Mouse (Mus musculus) midbrain, postnatal 0 days (tissue): ENCODE measurements at regions not wholly inside any gene's neighbourhood (a gene's known extent, or its start where the extent isn't known, plus 50 kb on each side); places are given as distances from the start of the nearest gene placed in this dataset.

Experiments used
- ATAC-seq: fragments of 200-750 bp; cut with Nextera tagmentation; 2 replicates; pipeline ENCODE4 v1.8.0; 2017; ENCODE audit warnings: moderate number of reproducible peaks, mild to moderate bottlenecking, moderate TSS enrichment, moderate library complexity; ENCODE audit not compliant: low FRiP score
- DNase-seq: peaks from one replicate; pipeline ENCODE4 v3.0.0-alpha.2; 2015; ENCODE audit warnings: low spot score
- H3K27ac ChIP-seq: fragments of 300-500 bp; sonication (generic); 2 replicates; pipeline ENCODE4 v1.5.1; 2014; ENCODE audit warnings: low read depth, mild to moderate bottlenecking, low read length, mixed read lengths
- H3K27me3 ChIP-seq: fragments of 300-500 bp; sonication (generic); 2 replicates; pipeline ENCODE4 v1.6.1; 2014; ENCODE audit warnings: low read length, control low read depth, mixed read lengths; ENCODE audit not compliant: insufficient read depth
- H3K36me3 ChIP-seq: fragments of 300-500 bp; sonication (generic); 2 replicates; pipeline ENCODE4 v1.6.1; 2014; ENCODE audit warnings: low read length, control low read depth, mixed read lengths; ENCODE audit not compliant: insufficient read depth
- H3K4me1 ChIP-seq: fragments of 300-500 bp; sonication (generic); 2 replicates; pipeline ENCODE4 v1.6.1; 2014; ENCODE audit warnings: mild to moderate bottlenecking, control low read depth, antibody characterized with exemption, low read length, mixed read lengths; ENCODE audit not compliant: insufficient read depth
- H3K4me2 ChIP-seq: fragments of 300-500 bp; sonication (generic); 2 replicates; pipeline ENCODE4 v1.6.1; 2014; ENCODE audit warnings: low read depth, mild to moderate bottlenecking, low read length, mixed read lengths; ENCODE audit not compliant: poor library complexity, severe bottlenecking
- H3K4me3 ChIP-seq: fragments of 300-500 bp; sonication (generic); 2 replicates; pipeline ENCODE4 v1.5.1; 2014; ENCODE audit warnings: low read depth, mild to moderate bottlenecking, low read length, moderate library complexity
- H3K9ac ChIP-seq: fragments of 300-500 bp; sonication (generic); replicated peaks from 2 replicates; pipeline ENCODE4 v1.6.1; 2014; ENCODE audit warnings: mild to moderate bottlenecking, low read length, moderate library complexity, mixed read lengths; ENCODE audit not compliant: poor library complexity, severe bottlenecking
- H3K9me3 ChIP-seq: fragments of 300-500 bp; sonication (generic); 2 replicates; pipeline ENCODE4 v1.6.1; 2016; ENCODE audit warnings: low read length, control low read depth
- CTCF ChIP-seq: IDR thresholded peaks from 2 replicates; pipeline ENCODE4 v1.5.1; 2016; ENCODE audit warnings: antibody characterized with exemption, mild to moderate bottlenecking
- WGBS: fragments of 180-500 bp; shearing (Covaris S2); extraction: QIAGEN DNeasy Blood & Tissue Kit; methylation state at CpG from one replicate; pipeline ENCODE4 v1.1.7; 2014; 5-methylcytosine and 5-hydroxymethylcytosine counted together

- Histone ChIP-seq H3K36me3 (no peaks in the 10 kb centered on the region), H3K9me3 (no peaks in the 10 kb centered on the region), H3K9ac (no peak overlapping the region), H3K4me2 (no peak overlapping the region), H3K27me3 (no peaks in the 10 kb centered on the region; the same call in 1 of the 2 replicates), H3K27ac (no peak overlapping the region), H3K4me3 (no peak overlapping the region), H3K4me1 (no peaks in the 10 kb centered on the region)
- no peak for TF ChIP-seq CTCF
- ATAC-seq: no peak
- WGBS: 44% methylated on average over 6 of the region's 6 CpGs
- peak; percentile 70 for DNase-seq
Measured at GRCm38 (mm10) chr5:133173155-133173723, 630.1 kb upstream of the Auts2 start.

- Histone ChIP-seq H3K4me3 (no peak overlapping the region), H3K4me2 (no peak overlapping the region), H3K9ac (no peak overlapping the region), H3K27ac (no peak overlapping the region), H3K27me3 (no peaks in the 10 kb centered on the region; the same call in 1 of the 2 replicates), H3K4me1 (no peaks in the 10 kb centered on the region), H3K36me3 (no peaks in the 10 kb centered on the region), H3K9me3 (no peaks in the 10 kb centered on the region)
- DNase-seq (no peak), ATAC-seq (no peak)
- 87% methylated on average over 4 of the region's 4 CpGs for WGBS
- no peak for TF ChIP-seq CTCF
Measured at GRCm38 (mm10) chr5:133172686-133173085, 629.5 kb upstream of the Auts2 start.

- no peak overlapping the region for H3K4me2 ChIP-seq
- H3K4me3 ChIP-seq: no peak overlapping the region
- no peak for TF ChIP-seq CTCF
- no peaks in the 10 kb centered on the region for H3K9me3 ChIP-seq
- no peaks in the 10 kb centered on the region for H3K36me3 ChIP-seq
- DNase-seq (no peak), ATAC-seq (no peak)
- no peaks in the 10 kb centered on the region for H3K4me1 ChIP-seq
- WGBS: 60% methylated on average over 1 of the region's 1 CpGs
- no peak overlapping the region for H3K9ac ChIP-seq
- no peak overlapping the region for H3K27ac ChIP-seq
- H3K27me3 ChIP-seq: no peaks in the 10 kb centered on the region; the same call in 1 of the 2 replicates
Measured at GRCm38 (mm10) chr5:133171266-133171665, 628.1 kb upstream of the Auts2 start.

- DNase-seq: no peak
- no peak for TF ChIP-seq CTCF
- 55% methylated on average over 2 of the region's 2 CpGs for WGBS
Measured at GRCm38 (mm10) chr5:133167576-133167975, 624.4 kb upstream of the Auts2 start.

GRCm38 (mm10) chr5:133167001-133167461 is 623.9 kb upstream of the Auts2 start:
- H3K36me3 ChIP-seq: no peaks in the 10 kb centered on the region
- ATAC-seq (no peak), DNase-seq (no peak)
- no peaks in the 10 kb centered on the region for H3K4me1 ChIP-seq
- no peaks in the 10 kb centered on the region for H3K9me3 ChIP-seq
- H3K9ac ChIP-seq: no peak overlapping the region
- TF ChIP-seq CTCF: no peak
- peaks cover 4% of the 10 kb centered on the region; the same call in 1 of the 2 replicates for H3K27me3 ChIP-seq
- WGBS: 67% methylated on average over 5 of the region's 5 CpGs
- H3K27ac ChIP-seq: no peak overlapping the region
- no peak overlapping the region for H3K4me2 ChIP-seq
- no peak overlapping the region for H3K4me3 ChIP-seq

More at GRCm38 (mm10) chr5:133167576-133167975, 624.4 kb upstream of the Auts2 start:
- no peak overlapping the region for H3K9ac ChIP-seq
- H3K4me3 ChIP-seq: no peak overlapping the region
- H3K4me2 ChIP-seq: no peak overlapping the region
- no peak overlapping the region for H3K27ac ChIP-seq
- no peaks in the 10 kb centered on the region for H3K4me1 ChIP-seq
- H3K27me3 ChIP-seq: peaks cover 4% of the 10 kb centered on the region; the same call in 1 of the 2 replicates
- H3K9me3 ChIP-seq: no peaks in the 10 kb centered on the region
- no peaks in the 10 kb centered on the region for H3K36me3 ChIP-seq
- no peak for ATAC-seq

GRCm38 (mm10) chr5:133156115-133156857 is 613.1 kb upstream of the Auts2 start:
- Histone ChIP-seq H3K36me3 (no peaks in the 10 kb centered on the region), H3K27ac (no peak overlapping the region; the same call in 1 of the 2 replicates), H3K4me2 (no peak overlapping the region), H3K4me1 (no peaks in the 10 kb centered on the region), H3K9me3 (no peaks in the 10 kb centered on the region), H3K27me3 (no peaks in the 10 kb centered on the region), H3K4me3 (no peak overlapping the region), H3K9ac (no peak overlapping the region)
- TF ChIP-seq CTCF: no peak
- ATAC-seq: no peak
- DNase-seq: peak; percentile 64
- 25% methylated on average over 5 of the region's 5 CpGs for WGBS
